Mouse (Mus musculus): Measurements from ENCODE around the gene Itga2b.

DNA sequence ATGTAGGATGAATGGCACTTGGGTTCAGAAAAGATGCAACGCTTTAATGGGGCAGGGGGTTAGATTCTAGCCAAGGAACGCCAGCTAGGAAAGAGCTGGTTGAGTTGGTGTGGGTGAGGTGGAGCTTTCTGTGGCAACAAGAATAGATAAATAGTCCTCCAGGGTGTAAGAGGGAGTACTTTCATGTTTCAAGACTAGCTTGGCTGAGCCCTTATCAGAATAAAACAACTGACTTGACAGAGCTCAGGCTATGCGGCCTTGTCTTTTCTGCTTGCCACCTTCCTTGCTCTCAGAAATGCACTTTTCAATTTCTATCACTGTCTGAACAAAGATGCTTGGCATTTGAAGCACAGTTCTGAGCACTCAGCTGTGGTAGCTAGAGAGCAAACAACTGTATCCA is 5.1 kb upstream of the Itga2b start:
- TF ChIP-seq CTCF (IDR thresholded peaks at IDR 0.05; ENCODE audit: low read depth, low read length) (no peak), EP300 (IDR thresholded peaks at IDR 0.05; ENCODE audit: insufficient read depth, low read depth, low read length) (no peak), POLR2A (IDR thresholded peaks at IDR 0.05; ENCODE audit: insufficient read depth, low read length) (no peak)
